Mouse (Mus musculus) heart, adult 2 months (tissue): Measurements from ENCODE around the gene Drc1.

Experiments
- CTCF ChIP-seq: fragments of 200-600 bp; IDR thresholded peaks from 2 replicates; pipeline ENCODE4 v1.8.1; 2022; ENCODE audit warnings: antibody characterized with exemption, mild to moderate bottlenecking, moderate library complexity
- EP300 ChIP-seq: fragments of 200-500 bp; IDR thresholded peaks from 2 replicates; pipeline ENCODE4 v1.6.1; 2011; ENCODE audit warnings: low read depth, low read length, control low read depth; ENCODE audit not compliant: insufficient read depth
- POLR2A ChIP-seq: fragments of 200-500 bp; IDR thresholded peaks from 2 replicates; pipeline ENCODE4 v1.6.1; 2011; ENCODE audit warnings: mild to moderate bottlenecking, low read depth, low read length, control low read depth; ENCODE audit not compliant: insufficient read depth

DNA sequence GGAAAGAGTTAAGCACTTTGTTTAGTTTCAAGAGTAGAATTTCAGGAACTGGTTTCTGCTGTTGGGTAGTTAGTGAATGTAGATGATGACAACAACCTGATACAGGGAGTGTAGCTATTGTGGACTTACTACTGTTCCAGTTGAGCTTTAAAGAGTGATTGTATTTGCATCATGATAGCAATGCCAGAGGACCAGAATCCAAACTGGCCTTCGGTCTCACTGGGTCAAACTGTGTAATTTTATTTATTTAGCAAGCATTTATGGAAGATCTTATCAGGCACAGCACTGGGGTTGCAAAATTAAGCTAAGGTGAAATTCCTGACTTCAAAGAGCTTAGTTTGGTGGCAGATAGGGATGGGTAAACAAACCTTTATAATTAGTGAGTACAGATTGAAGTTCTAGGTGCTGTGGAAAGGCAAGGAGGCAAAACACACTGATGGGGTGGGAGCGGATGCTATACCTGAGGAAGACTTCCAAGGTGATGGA is 45.5 kb upstream of the Drc1 start:
- no peak for TF ChIP-seq POLR2A
- no peak for TF ChIP-seq CTCF
- TF ChIP-seq EP300, result no peak
